Mouse (Mus musculus): Measurements from ENCODE around the gene Gm36864. TPM values are rescaled to one million over a fixed set of nuclear protein-coding genes. Genes with fewer than 3 reads are reported as not detected.
"Not testable (repeated sequence)": the region's sequence is repeated elsewhere in the genome, so short reads cannot be mapped to it uniquely, and the experiment has no call there.

Gene Gm36864
- total RNA-seq (2021), result not detected
- long read RNA-seq, experiment 1, result 0 reads
- long read RNA-seq, experiment 2, result 0 reads

DNA sequence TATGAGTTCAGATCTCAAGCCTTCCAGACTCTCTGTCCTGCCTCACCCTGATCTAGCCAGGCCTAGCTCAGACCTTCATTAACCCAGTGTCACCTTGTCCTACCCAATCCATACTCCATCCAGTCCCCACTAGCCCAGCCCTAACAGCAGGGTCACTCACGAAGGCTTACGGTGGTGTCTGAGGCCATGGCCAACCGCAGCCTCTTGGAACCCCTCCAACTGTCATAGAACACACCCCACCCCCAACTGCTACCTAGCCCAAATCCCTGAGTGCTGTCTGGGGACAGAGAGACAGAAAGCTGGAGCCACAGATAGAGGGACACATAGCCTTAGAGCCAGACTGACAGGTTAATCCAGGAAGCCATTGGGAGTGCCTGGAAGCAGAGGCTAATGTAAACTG lies at the start of gene Gm36864:
TSS of gene Gm36864 (plus strand) at position 269 of the 400 bp plus-strand sequence.
- no peak for DNase-seq

DNA sequence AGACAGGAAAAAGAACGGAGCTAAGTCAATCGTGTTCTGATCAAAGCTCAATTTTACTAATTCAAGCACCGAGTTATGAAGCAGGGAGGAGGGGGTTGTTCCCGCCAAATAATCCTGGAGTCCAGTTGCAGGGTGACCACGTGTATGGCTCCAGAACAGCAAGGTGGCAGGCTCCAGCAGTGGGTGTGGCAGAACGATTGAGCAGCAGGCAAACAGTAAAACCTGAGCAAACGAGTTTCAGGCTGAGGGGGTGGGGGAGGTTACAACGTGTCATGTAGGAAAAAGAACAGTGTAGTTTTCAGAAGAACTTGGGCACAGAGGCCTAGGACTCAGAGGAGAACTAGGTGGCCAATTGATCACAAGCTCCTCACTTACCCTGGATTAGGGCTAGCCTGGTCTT lies 49.5 kb upstream of the Gm36864 start:
- not testable (repeated sequence) for DNase-seq

DNA sequence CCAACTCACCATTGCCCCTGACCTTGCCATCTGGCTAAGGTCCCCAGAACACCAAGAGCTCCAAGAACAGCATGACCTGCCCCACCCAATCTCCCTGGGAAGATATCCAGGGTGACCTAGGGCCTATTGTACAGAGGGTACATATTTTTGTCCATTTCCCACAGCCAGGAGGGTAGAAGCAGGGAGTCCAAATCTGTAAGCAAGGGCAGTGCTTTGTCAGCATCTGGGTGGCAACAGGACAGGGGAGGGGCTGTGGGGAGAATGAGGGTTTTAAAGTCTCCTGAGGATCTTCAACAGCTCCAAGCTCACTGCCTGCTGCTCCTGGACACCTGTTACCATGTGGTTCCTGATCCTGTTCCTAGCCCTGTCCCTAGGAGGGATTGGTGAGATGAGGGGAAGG lies 48.0 kb upstream of the Gm36864 start, which contains the start of gene Klk1b24:
TSS of gene Klk1b24 (plus strand) at position 301 of the 400 bp plus-strand sequence.
- not testable (repeated sequence) for DNase-seq

DNA sequence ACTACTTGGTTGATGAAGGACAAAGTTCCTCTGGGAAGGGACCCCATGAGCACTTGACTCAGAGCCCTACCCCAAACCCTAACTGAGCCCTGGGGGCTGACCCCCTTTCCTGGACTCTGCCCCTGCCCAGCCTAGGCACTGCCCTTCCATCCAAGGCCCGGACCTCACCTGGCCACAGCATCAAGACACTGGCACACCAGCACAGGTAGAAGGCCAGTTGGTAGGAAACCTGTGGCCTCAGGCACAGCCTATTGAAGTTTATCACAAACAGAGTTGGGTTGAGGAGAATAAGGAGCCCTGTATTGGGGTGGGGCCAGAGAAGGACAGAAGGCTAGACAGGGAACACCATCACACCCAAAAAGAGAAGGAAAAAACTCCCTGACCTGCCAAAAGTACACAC lies 42.5 kb upstream of the Gm36864 start:
- DNase-seq, result not testable (repeated sequence)

DNA sequence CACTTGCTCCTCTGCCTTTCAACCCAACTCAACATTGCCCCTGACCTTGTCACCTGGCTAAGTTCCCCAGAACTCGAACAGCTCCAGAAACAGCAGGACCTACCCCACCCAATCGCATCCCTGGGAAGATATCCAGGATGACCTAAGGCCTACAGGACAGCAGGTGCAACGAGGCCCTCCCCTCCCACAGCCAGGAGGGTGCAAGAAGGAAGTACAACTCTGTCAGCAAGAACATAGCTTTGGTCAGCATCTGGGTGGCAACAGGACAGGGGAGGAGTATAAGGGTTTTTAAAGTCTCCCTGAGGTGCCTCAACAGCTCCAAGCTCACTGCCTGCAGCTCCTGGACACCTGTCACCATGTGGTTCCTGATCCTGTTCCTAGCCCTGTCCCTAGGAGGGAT lies 38.1 kb upstream of the Gm36864 start, which contains the start of gene Klk1b3:
TSS of gene Klk1b3 (plus strand) at position 301 of the 400 bp plus-strand sequence.
- no peak for DNase-seq

DNA sequence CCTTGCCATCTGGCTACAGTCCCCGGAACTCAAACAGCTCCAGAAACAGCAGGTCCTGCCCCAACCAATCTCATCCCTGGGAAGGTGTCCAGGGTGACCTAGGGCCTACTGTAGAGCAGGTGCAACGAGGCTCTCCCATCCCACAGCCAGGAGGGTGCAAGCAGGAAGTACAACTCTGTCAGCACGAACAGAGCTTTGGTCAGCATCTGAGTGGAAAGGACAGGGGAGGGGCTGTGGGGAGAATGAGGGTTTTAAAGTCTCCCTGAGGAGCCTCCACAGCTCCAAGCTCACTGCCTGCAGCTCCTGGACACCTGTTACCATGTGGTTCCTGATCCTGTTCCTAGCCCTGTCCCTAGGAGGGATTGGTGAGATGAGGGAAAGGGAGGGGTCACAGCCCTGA lies 28.8 kb upstream of the Gm36864 start, which contains the start of gene Klk1b4:
TSS of gene Klk1b4 (plus strand) at position 301 of the 400 bp plus-strand sequence.
- DNase-seq, result not testable (repeated sequence)

DNA sequence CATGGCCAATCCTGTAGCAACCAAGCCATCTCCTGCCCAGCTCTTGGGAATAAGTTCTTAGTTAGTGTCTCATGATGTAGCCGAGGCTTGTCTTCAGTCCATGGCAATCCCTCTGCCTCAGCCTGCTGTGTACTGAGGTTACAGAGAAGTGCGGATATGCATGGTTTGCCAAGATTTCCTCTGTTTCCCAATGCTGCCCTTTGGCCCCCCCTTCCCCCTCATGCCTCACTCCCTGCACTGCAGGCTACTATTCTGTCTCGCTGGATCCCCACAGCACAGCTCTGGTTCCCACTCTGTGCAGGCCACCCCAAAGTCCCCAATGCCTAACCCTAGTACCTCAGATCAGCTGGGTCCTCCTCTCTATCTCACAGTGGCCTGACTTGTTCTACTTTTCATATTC lies 27.7 kb upstream of the Gm36864 start:
- no peak for DNase-seq

DNA sequence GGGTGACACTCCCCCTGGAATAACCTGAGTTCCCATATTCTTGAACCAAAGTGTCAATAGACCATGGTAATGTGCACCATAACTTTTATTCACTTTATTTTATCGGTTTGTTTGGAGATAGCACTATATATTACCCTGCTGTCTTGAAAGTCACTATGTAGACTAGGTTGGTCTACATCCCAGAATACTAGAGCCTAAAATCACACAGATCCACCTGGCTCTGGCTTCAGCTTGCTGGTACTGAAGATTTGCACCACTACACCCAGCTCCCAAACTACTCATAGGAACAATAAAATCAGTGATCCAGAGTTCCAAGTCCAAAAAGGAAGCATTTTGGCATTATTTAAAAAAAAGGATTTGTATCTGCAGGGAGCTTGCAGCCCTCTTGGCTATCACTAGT lies 20.3 kb upstream of the Gm36864 start, which contains the start of gene Klk1b5:
TSS of gene Klk1b5 (plus strand) at position 301 of the 400 bp plus-strand sequence.
- DNase-seq, result no peak

DNA sequence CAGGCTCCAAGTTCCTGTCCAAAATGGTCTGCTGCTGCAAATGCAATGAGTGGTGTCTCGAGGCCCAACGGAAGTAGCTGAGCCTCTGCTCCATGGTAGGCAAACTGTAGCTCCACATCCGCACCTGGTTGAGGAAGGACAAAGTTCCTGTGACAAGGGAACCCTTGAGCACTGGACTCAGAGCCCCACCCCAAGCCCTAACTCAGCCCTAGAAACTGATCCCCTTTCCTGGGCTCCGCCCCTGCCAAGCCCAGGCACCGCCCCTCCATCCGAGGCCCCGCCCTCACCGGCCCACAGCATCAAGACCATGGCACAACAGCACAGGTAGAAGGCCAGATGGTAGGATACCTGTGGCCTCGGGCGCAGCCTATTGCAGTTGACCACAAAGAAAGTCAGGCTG lies 14.4 kb upstream of the Gm36864 start:
- not testable (repeated sequence) for DNase-seq

DNA sequence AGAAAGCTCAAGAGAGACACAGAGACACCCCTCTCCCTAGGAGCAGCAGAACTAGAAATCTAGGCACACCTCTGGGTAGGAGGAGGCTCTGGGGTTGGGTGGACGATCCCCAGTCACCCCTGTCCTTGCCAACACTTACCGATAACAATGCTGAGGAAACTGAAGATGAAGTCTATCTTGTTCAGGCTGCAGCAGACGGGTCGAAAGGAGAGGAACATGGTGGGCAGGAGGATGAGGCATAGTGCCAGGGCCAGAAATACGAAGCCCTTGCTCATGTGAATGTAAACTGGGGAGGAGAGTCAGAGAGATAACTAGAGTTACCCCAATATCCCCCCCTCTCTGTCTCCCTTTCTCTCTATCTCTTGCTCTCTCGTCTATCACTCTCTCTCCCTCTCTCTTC lies 13.6 kb upstream of the Gm36864 start:
- not testable (repeated sequence) for DNase-seq

DNA sequence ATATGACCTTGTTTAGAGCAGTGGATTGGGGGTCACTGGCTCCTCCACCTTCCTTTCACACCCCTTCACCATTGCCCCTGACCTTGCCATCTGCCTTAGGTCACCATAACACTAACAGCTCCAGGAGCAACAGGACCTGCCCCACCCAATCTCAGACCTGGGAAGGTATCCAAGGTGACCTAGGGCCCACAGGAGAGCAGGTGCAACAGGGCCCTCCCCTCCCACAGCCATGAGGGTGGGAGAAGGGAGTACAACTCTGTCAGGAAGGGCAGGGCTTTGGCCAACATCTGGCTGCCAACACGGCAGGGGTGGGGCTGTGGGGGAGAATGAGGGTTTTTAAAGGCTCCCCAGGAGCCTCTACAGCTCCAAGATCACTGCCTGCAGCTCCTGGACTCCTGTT lies 10.9 kb upstream of the Gm36864 start, which contains the start of gene Klk1:
TSS of gene Klk1 (plus strand) at position 285 of the 400 bp plus-strand sequence.
- no peak for DNase-seq

DNA sequence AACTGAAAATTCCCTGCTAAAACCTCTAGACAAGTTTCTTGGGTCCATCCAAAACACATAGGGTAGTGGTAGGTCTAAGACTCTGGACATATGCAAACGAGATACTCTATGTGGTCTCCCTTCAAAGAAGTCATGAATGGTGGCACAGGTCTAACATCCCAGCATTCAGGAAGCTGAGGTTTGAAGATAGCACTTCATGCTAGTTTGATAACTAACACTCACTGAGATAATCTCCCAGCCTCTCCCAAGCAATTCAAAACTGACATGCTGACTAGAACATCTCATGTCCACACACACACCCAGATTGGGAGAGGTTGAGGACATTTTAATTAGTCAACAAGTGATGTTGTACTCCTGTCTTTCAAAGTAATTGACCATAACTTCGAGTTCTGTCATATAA lies 3.9 kb downstream of the Gm36864 start:
- no peak for DNase-seq

DNA sequence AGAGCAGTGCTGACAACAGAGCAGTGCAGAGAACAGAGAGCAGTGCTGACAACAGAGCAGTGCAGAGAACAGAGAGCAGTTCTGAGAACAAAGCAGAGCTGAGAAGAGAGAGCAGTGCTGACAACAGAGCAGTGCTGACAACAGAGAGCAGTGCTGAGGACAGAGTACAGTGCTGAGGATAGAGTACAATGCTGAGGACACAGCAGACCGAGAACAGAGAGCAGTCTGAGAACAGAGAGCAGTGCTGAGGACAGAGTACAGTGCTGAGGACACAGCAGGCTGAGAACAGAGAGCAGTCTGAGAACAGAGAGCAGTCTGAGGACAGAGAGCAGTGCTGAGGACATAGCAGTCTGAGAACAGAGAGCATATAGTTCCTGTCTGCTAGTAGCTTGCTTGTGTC lies 4.7 kb downstream of the Gm36864 start:
- no peak for DNase-seq

DNA sequence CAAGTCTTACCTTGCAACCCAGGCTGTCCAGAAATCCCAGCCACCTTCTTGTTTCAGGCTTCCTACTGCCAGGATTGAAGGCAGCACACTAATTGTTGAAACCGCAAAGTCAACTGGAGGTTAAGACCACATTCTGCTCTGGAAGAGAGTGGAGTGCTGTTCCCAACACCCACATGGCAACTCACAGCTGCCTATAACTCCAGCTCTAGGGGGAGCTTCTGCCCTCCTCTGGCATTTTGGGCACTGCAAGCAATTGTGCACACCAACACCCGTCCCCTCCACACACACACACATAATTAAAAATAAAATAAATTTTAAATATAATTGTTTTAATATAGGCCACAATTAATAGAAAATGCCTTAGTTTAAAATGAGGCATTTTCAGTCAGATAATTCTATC lies 5.2 kb downstream of the Gm36864 start:
- no peak for DNase-seq

DNA sequence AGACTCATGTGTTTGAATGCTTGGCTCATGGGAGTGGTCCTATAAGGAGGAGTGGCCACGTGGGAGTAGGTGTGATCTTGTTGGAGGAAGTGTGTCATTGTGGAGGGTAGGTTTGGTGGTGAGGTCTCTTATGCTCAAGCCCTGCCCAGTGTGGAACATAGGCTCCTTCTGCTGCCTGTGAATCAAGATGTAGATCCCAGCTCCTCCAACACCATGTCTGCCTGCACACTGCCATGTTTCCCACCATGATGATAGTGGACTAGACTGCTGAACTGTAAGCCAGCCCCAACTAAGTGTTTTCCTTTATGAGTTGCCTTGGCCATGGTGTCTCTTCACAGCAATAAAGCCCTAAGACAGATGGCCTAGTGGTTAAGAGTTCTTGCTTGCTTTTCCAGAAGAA lies 8.1 kb downstream of the Gm36864 start:
- DNase-seq, result no peak

DNA sequence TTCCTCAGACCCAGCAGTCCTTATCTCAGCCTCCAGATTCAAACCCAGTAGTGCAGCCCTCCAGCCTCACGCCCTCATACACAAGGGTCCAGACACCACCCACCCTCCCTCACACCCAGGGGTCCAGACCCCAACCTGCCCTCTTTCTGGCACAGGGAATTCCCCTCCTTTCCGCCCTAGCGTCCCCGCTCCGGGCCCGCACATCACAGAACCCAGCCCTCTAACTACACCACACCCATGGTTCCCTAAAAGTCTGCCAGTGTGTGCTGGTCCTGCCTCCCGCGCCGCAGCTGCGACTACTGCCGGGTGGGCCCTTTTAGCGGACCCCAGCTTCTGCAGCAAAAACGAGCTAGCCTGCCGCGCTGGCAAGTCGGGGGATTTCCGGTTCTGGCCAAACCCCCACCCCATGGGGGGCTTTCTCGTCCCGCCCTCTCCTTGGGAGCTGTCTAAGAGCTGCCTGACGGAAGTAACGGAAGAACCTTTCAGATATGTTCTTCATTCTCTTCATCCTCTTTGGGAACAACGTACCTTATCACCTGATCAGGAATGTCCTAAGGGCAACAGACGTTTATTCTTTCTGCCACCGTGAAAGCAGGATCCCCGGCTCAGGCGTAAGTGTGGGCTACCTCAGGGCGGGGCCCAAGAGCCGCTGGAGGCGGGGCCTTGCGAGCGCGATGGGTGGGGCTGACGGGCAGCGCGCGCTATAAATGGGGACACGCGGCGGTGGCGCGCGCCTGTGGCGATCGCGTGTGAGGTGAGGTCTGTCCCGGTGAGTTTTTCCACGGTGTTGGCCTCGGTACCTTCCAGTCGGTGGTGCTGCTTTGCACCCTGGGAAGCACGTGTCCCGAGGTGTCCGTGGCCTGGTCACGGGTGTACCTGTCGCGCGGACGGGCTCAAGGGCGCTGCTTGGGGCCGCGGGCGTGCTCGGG lies 10.3 kb downstream of the Gm36864 start, which contains the start of the genes 1700028J19Rik and 2410002F23Rik:
TSS of gene 1700028J19Rik (minus strand) at position 641 of the 929 bp plus-strand sequence.
TSS of gene 2410002F23Rik (plus strand) at position 668 of the 929 bp plus-strand sequence.
- DNase-seq, result peak; percentile 91 to 93

DNA sequence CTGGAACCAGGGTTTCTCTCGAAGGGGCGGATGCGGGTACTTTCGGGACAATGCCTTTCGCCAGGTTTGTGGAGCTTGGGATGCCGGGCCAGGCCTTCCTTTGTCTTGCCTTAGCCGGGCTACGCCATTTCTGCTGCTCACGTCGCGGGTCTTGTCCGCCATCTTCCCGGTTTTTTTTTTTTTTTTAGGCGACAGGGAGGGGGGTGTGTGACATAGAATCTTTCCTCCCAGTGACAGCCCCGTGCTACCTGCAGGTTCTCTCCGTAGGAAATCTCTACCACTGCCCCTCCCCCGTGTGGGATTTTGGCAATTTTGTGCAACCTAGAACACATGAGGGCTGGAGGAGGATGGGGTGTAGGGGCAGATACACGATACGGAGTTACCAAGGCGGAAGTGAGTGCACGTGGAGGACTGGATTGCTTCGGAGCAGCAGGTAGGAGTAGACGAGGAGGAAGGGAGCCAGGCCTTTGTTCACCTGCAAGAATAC lies 11.1 kb downstream of the Gm36864 start:
- peak; percentile 30 to 57 for DNase-seq

DNA sequence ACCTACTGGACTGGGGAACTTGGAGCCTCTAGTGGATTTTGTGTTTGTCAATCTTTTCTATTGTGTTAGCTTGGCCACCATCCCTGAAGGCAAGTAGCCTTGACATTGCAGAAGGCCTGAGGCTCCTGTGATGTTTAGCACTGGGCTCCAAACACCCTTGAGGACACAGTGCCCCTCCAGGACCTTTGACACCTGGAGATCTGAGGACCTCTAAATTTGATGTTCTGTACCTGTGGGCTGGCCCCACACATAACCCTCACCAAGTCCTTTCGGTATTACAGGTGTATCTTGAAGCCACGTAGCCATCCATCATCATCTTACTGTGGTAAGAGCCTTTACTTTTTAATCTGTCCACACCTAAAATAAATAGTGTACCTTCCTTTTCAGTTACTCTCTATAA lies 12.0 kb downstream of the Gm36864 start:
- DNase-seq, result no peak

DNA sequence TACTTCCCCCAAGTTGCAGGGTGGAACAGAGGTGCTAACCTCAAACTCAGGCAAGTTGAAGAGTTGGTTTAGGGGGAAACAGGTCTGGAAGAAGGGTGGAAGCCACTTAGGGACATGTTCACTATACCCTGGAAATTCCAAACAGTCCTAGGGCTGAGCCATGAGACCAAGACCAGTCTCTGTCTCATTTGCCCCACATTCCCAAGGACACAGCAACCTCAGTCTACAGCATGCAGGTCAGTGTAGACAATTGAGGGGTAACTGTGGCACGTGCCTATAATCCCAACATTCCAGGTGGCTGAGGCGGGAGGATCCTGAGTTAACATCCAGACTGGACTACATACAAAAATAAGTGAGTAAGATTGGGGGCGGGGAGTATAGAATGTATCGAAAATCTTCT lies 13.3 kb downstream of the Gm36864 start:
- no peak for DNase-seq

DNA sequence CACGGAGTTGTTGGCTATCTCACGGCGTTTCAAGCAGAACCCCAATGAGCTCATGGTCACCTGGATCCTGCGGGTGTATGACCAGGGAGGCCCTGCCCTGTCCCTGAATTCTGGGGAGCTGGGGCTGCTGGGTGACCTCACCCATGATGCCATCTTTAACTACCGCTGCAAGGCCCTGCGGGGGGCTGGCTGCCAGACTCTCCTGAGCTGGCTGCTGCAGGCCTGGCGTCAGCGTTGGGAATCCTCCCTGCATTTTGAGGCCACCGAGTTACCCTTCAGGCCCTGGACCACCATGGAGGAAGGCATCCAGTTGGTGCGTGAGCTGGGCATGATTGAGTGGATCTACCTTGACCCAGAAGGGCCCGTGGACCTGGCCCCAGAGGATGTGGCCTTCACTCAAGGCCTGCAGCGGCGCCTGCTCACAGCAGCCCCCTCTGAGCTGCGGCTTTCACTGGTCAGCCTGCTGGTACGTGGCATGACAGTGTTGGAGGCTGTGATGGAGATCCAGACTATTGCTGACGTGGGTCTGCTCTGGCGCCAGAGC lies 14.8 kb downstream of the Gm36864 start:
- peak; percentile 78 to 83 for DNase-seq

DNA sequence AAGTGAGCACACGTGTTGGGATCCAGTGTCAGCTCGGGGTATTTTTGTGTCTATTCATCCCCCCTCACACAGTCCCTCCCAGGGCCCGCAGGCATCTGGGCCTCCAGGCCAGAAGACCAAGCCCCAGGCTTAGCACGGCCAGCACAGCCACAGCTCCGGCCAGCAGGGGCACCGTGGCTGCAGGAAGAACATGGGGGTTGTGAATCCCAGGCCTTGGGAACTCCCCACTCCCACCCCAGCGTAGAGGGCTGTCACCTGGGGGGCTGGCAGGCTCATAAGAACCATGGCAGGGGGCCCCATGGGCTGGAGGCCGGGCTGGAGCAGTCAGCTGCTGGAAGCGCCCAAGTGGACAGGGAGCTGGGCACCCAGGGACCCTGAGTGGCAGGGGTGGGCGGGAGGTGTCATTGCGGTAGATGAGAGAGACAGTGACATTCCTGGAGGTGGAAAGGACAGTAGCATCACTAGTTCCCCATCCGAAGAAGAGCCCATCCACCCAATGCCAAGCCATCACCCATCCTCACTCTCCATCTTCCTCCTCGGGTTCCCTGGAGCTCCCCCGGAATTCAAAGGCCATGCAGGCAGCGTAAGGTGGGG lies 17.1 kb downstream of the Gm36864 start:
- DNase-seq, result no peak

DNA sequence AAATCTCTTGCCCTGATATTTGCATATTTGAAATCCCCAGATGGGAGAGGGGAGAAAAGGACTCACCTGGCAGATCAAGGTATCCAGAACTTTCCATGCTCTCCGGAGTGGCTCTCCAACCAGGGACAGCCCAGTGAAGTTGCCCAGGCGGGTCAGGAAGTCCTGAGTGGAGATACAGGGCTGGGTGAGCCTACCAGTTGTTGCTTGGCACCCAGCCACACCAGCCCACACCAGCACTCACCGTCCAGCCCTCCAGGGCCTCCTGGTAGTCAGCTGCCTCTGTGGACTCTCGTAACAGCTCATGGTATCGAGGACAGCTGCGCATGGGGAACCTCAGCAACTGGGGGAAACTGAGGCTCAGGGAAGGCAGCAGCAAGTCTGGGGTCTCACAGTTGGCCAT lies 19.0 kb downstream of the Gm36864 start:
- DNase-seq, result no peak

Data from adrenal gland, postnatal 36 days (tissue).